18 mouse cellular contexts compared by ENCODE assay signal in genomic region chr14:123240738-123241137, GRCm38 (mm10).
DNase-seq lines count a peak whose midpoint lies in the region; ATAC-seq and TF ChIP-seq lines count a peak whose summit lies in the region.
"Had no signal": no experiment of that assay in that cellular context is flagged by ENCODE, and none has a peak within 500 bp of the region (broad histone marks: within the 10 kb centered on the region; RNA-seq: fewer than 3 reads in every experiment).

No protein-coding gene starts in this region.

- peak; percentile 69 for ATAC-seq in intestine, embryonic 15.5 days
- no peak for ATAC-seq in intestine, postnatal 0 days
- ATAC-seq in kidney, embryonic 14.5 days (ENCODE audit: low FRiP score, low TSS enrichment): peak; percentile 67
- ATAC-seq: CD4-positive, CD25-positive, alpha-beta regulatory T cell, adult 4 months had no signal

- TF ChIP-seq CTCF in intestine, postnatal 0 days (IDR thresholded peaks at IDR 0.05; ENCODE audit: low read depth): no peak
- no peak for TF ChIP-seq CTCF in liver, adult 2 months (IDR thresholded peaks at IDR 0.05; ENCODE audit: low read depth, low read length)

- no peak for DNase-seq in kidney, adult 8-10 months
- DNase-seq in liver, adult 2 months (ENCODE audit: extremely low read depth, low read depth, low spot score): peak; percentile 9
- no peak for DNase-seq in liver
- peak; percentile 43 for DNase-seq in yolk sac, embryonic 10.5 days (ENCODE audit: low spot score)
- no peak for DNase-seq in thymus, postnatal 25 days
- DNase-seq: gastrocnemius, adult 2 months; gastrocnemius, postnatal 14 days had no signal

- H3K36me3 ChIP-seq in intestine, embryonic 15.5 days: no peaks in the 10 kb centered on the region
- H3K36me3 ChIP-seq in intestine, postnatal 0 days (ENCODE audit: control insufficient read depth, insufficient read depth): no peaks in the 10 kb centered on the region
- no peaks in the 10 kb centered on the region for H3K36me3 ChIP-seq in kidney, embryonic 14.5 days (ENCODE audit: control insufficient read depth, insufficient read depth, low read length)
- no peaks in the 10 kb centered on the region for H3K36me3 ChIP-seq in liver, adult 2 months (ENCODE audit: control insufficient read depth, insufficient read depth, low read length)
- H3K36me3 ChIP-seq: embryonic facial prominence, embryonic 10.5 days; embryonic facial prominence, embryonic 13.5 days; forebrain, embryonic 12.5 days; heart, embryonic 12.5 days; heart, embryonic 15.5 days had no signal

- H3K79me2 ChIP-seq in liver, adult 2 months (ENCODE audit: control insufficient read depth, insufficient read depth, low read length): no peaks in the 10 kb centered on the region

- H3K9me3 ChIP-seq in intestine, embryonic 15.5 days: no peaks in the 10 kb centered on the region
- H3K9me3 ChIP-seq in intestine, postnatal 0 days (ENCODE audit: control insufficient read depth): no peaks in the 10 kb centered on the region
- H3K9me3 ChIP-seq in kidney, embryonic 14.5 days (ENCODE audit: control insufficient read depth, low read length): no peaks in the 10 kb centered on the region
- H3K9me3 ChIP-seq: embryonic facial prominence, embryonic 10.5 days; embryonic facial prominence, embryonic 13.5 days; forebrain, embryonic 12.5 days; heart, embryonic 12.5 days; heart, embryonic 15.5 days had no signal

- WGBS in intestine, embryonic 15.5 days: 57% methylated on average over 1 of the region's 1 CpGs
- 29% methylated on average over 1 of the region's 1 CpGs for WGBS in intestine, postnatal 0 days
- WGBS in kidney, embryonic 14.5 days: 54% methylated on average over 1 of the region's 1 CpGs
- 14% methylated on average over 1 of the region's 1 CpGs for WGBS in liver, adult 2 months

- H3K27ac ChIP-seq in intestine, embryonic 15.5 days: no peak overlapping the region
- no peak overlapping the region for H3K27ac ChIP-seq in intestine, postnatal 0 days (ENCODE audit: low read depth, low read length)
- no peak overlapping the region for H3K27ac ChIP-seq in kidney, embryonic 14.5 days (ENCODE audit: low read depth, low read length)
- H3K27ac ChIP-seq in liver, adult 2 months (replicated peaks; ENCODE audit: insufficient read depth, low read depth, low read length): no peak overlapping the region
- H3K27ac ChIP-seq: embryonic facial prominence, embryonic 10.5 days; embryonic facial prominence, embryonic 13.5 days; forebrain, embryonic 12.5 days; gastrocnemius, adult 2 months; heart, embryonic 15.5 days; hindbrain, embryonic 14.5 days had no signal

- no peak overlapping the region for H3K9ac ChIP-seq in intestine, embryonic 15.5 days
- no peak overlapping the region for H3K9ac ChIP-seq in intestine, postnatal 0 days (ENCODE audit: low read depth, low read length)
- no peak overlapping the region for H3K9ac ChIP-seq in kidney, embryonic 14.5 days (ENCODE audit: low read depth, low read length)
- no peak overlapping the region for H3K9ac ChIP-seq in liver, adult 2 months (ENCODE audit: low read depth, low read length)
- H3K9ac ChIP-seq: embryonic facial prominence, embryonic 13.5 days; forebrain, embryonic 12.5 days; heart, embryonic 12.5 days; heart, embryonic 15.5 days; hindbrain, embryonic 14.5 days had no signal

- no peak for TF ChIP-seq POLR2A in liver, adult 2 months (IDR thresholded peaks at IDR 0.05; ENCODE audit: extremely low read depth, insufficient read depth, low read length)

- no peak overlapping the region for H3K4me3 ChIP-seq in intestine, embryonic 15.5 days (replicated peaks)
- H3K4me3 ChIP-seq in intestine, postnatal 0 days (ENCODE audit: low read depth, low read length): no peak overlapping the region
- H3K4me3 ChIP-seq in kidney, embryonic 14.5 days (ENCODE audit: low read length): no peak overlapping the region
- no peak overlapping the region for H3K4me3 ChIP-seq in liver, adult 2 months (ENCODE audit: insufficient read depth, low read depth, low read length)
- H3K4me3 ChIP-seq: embryonic facial prominence, embryonic 10.5 days; embryonic facial prominence, embryonic 13.5 days; erythroblast, embryonic 14.5 days; forebrain, embryonic 12.5 days; gastrocnemius, adult 2 months; heart, embryonic 12.5 days; heart, embryonic 15.5 days had no signal

- no peaks in the 10 kb centered on the region for H3K27me3 ChIP-seq in intestine, embryonic 15.5 days (replicated peaks)
- no peaks in the 10 kb centered on the region for H3K27me3 ChIP-seq in intestine, postnatal 0 days (replicated peaks; ENCODE audit: control insufficient read depth, insufficient read depth, low read length)
- H3K27me3 ChIP-seq in kidney, embryonic 14.5 days (ENCODE audit: control insufficient read depth, insufficient read depth, low read length): no peaks in the 10 kb centered on the region
- no peaks in the 10 kb centered on the region for H3K27me3 ChIP-seq in liver, adult 2 months (ENCODE audit: control insufficient read depth, insufficient read depth, low read length)
- H3K27me3 ChIP-seq: embryonic facial prominence, embryonic 13.5 days; forebrain, embryonic 12.5 days; heart, embryonic 12.5 days; heart, embryonic 15.5 days had no signal

- H3K4me2 ChIP-seq in intestine, embryonic 15.5 days (replicated peaks): no peak overlapping the region
- no peak overlapping the region for H3K4me2 ChIP-seq in intestine, postnatal 0 days (replicated peaks; ENCODE audit: low read depth)
- no peak overlapping the region for H3K4me2 ChIP-seq in kidney, embryonic 14.5 days (replicated peaks; ENCODE audit: low read depth, low read length)
- H3K4me2 ChIP-seq: embryonic facial prominence, embryonic 13.5 days; forebrain, embryonic 12.5 days; heart, embryonic 12.5 days; heart, embryonic 15.5 days; hindbrain, embryonic 14.5 days had no signal

- H3K4me1 ChIP-seq in intestine, embryonic 15.5 days (replicated peaks): no peaks in the 10 kb centered on the region
- no peaks in the 10 kb centered on the region for H3K4me1 ChIP-seq in intestine, postnatal 0 days (replicated peaks; ENCODE audit: control insufficient read depth, insufficient read depth, low read length)
- H3K4me1 ChIP-seq in kidney, embryonic 14.5 days (ENCODE audit: control insufficient read depth, insufficient read depth, low read length): no peaks in the 10 kb centered on the region
- no peaks in the 10 kb centered on the region for H3K4me1 ChIP-seq in liver, adult 2 months (ENCODE audit: control insufficient read depth, insufficient read depth, low read length)
- H3K4me1 ChIP-seq: embryonic facial prominence, embryonic 10.5 days; embryonic facial prominence, embryonic 13.5 days; forebrain, embryonic 12.5 days; heart, embryonic 12.5 days; heart, embryonic 15.5 days had no signal

Comparison
In these comparisons a context has a peak if more than half of its experiments do, and no peak if none do; other contexts are left out.
1. DNase-seq: peak in liver, adult 2 months (single experiment) and yolk sac, embryonic 10.5 days (single experiment); none in kidney, adult 8-10 months (0 of 2), liver (single experiment) and thymus, postnatal 25 days (single experiment).